Mouse (Mus musculus): ENCODE results near the gene Tmem255b. TPM values are rescaled to one million over a fixed set of nuclear protein-coding genes. Genes with fewer than 3 reads are reported as not detected.
A peak's percentile ranks its signal among the peaks of the same experiment; 100 is the strongest.

The Tmem255b gene
- polyA plus RNA-seq, 1 experiment from 2014 or later = 0.72 TPM

GRCm38 (mm10) chr8:13492198-13492995 is 57.4 kb downstream of the Tmem255b start:
- Histone ChIP-seq H3K27ac (replicated peaks) (no peak overlapping the region), H3K27me3 (peaks cover 17% of the 10 kb centered on the region), H3K4me2 (replicated peaks) (peak overlapping the region; percentile 91), H3K4me3 (replicated peaks) (no peak overlapping the region), H3K4me1 (peaks cover 40% of the 10 kb centered on the region), H3K9me3 (replicated peaks) (no peaks in the 10 kb centered on the region), H3K9ac (no peak overlapping the region), H3K36me3 (no peaks in the 10 kb centered on the region)
- 46% methylated on average over 9 of the region's 9 CpGs for WGBS
- peak; percentile 31; the same call in 1 of the 2 replicates for ATAC-seq (ENCODE audit: insufficient number of reproducible peaks, low FRiP score, low TSS enrichment, low read depth)

GRCm38 (mm10) chr8:13493011-13493410 is 58.0 kb downstream of the Tmem255b start:
- peak overlapping the region; percentile 61; the same call in 1 of the 2 replicates for H3K4me3 ChIP-seq (replicated peaks)
- peaks cover 40% of the 10 kb centered on the region for H3K4me1 ChIP-seq
- 47% methylated on average over 11 of the region's 11 CpGs for WGBS
- H3K9me3 ChIP-seq (replicated peaks) = no peaks in the 10 kb centered on the region
- H3K4me2 ChIP-seq (replicated peaks) = peak overlapping the region; percentile 91
- H3K36me3 ChIP-seq = no peaks in the 10 kb centered on the region
- H3K9ac ChIP-seq = no peak overlapping the region
- no peak overlapping the region for H3K27ac ChIP-seq (replicated peaks)
- H3K27me3 ChIP-seq = peaks cover 17% of the 10 kb centered on the region
- no peak for ATAC-seq (ENCODE audit: insufficient number of reproducible peaks, low FRiP score, low TSS enrichment, low read depth)

GRCm38 (mm10) chr8:13493858-13494631 is 59.1 kb downstream of the Tmem255b start, which contains the start of gene Gas6:
Gas6 (minus strand) TSS chr8:13494490.
- peak; percentile 48; the same call in 1 of the 2 replicates for ATAC-seq (ENCODE audit: insufficient number of reproducible peaks, low FRiP score, low TSS enrichment, low read depth)

GRCm38 (mm10) chr8:13501221-13501620 is 66.2 kb downstream of the Tmem255b start:
- Histone ChIP-seq H3K27ac (replicated peaks) (no peak overlapping the region), H3K27me3 (peaks cover 4% of the 10 kb centered on the region; the same call in 1 of the 2 replicates), H3K4me1 (no peaks in the 10 kb centered on the region), H3K9me3 (replicated peaks) (no peaks in the 10 kb centered on the region), H3K4me2 (replicated peaks) (no peak overlapping the region), H3K36me3 (no peaks in the 10 kb centered on the region), H3K4me3 (replicated peaks) (no peak overlapping the region), H3K9ac (no peak overlapping the region)
- WGBS = 83% methylated on average over 3 of the region's 3 CpGs
- ATAC-seq (ENCODE audit: insufficient number of reproducible peaks, low FRiP score, low TSS enrichment, low read depth) = no peak

More at GRCm38 (mm10) chr8:13493858-13494631, 59.1 kb downstream of the Tmem255b start, which contains the start of gene Gas6:
- H3K4me2 ChIP-seq (replicated peaks) = peak within 1 kb of the TSS; percentile 91
- no peaks in the 10 kb centered on the region for H3K36me3 ChIP-seq
- H3K9ac ChIP-seq = peak within 1 kb of the TSS; percentile 55
- peaks cover 17% of the 10 kb centered on the region for H3K27me3 ChIP-seq
- peak within 1 kb of the TSS; percentile 61 for H3K4me3 ChIP-seq (replicated peaks)
- 1% methylated on average over 64 of the region's 64 CpGs for WGBS
- no peak within 1 kb of the TSS for H3K27ac ChIP-seq (replicated peaks)
- H3K9me3 ChIP-seq (replicated peaks) = no peaks in the 10 kb centered on the region
- H3K4me1 ChIP-seq = peaks cover 40% of the 10 kb centered on the region

- peaks cover 4% of the 10 kb centered on the region; the same call in 1 of the 2 replicates for H3K27me3 ChIP-seq
- no peaks in the 10 kb centered on the region for H3K36me3 ChIP-seq
- 85% methylated on average over 8 of the region's 8 CpGs for WGBS
- H3K4me2 ChIP-seq (replicated peaks) = no peak overlapping the region
- H3K4me3 ChIP-seq (replicated peaks) = no peak overlapping the region
- ATAC-seq (ENCODE audit: insufficient number of reproducible peaks, low FRiP score, low TSS enrichment, low read depth) = no peak
- no peaks in the 10 kb centered on the region for H3K9me3 ChIP-seq (replicated peaks)
- H3K4me1 ChIP-seq = 0 out of 2 replicates have a peak, but pooled peaks cover 4% of the 10 kb centered on the region
- no peak overlapping the region for H3K27ac ChIP-seq (replicated peaks)
- no peak overlapping the region for H3K9ac ChIP-seq
These were observed 69.1 kb downstream of the Tmem255b start for GRCm38 (mm10) chr8:13503936-13504606.

- Histone ChIP-seq H3K4me3 (replicated peaks) (no peak overlapping the region), H3K4me1 (0 out of 2 replicates have a peak, but pooled peaks cover 4% of the 10 kb centered on the region), H3K27me3 (peaks cover 4% of the 10 kb centered on the region; the same call in 1 of the 2 replicates), H3K27ac (replicated peaks) (no peak overlapping the region), H3K4me2 (replicated peaks) (no peak overlapping the region), H3K9ac (no peak overlapping the region), H3K9me3 (replicated peaks) (no peaks in the 10 kb centered on the region), H3K36me3 (no peaks in the 10 kb centered on the region)
- no peak for ATAC-seq (ENCODE audit: insufficient number of reproducible peaks, low FRiP score, low TSS enrichment, low read depth)
These were observed 70.1 kb downstream of the Tmem255b start for GRCm38 (mm10) chr8:13504894-13505674.

- Histone ChIP-seq H3K4me1 (0 out of 2 replicates have a peak, but pooled peaks cover 4% of the 10 kb centered on the region), H3K36me3 (no peaks in the 10 kb centered on the region), H3K4me2 (replicated peaks) (no peak overlapping the region), H3K9me3 (replicated peaks) (no peaks in the 10 kb centered on the region), H3K4me3 (replicated peaks) (no peak overlapping the region), H3K9ac (no peak overlapping the region), H3K27me3 (peaks cover 4% of the 10 kb centered on the region; the same call in 1 of the 2 replicates), H3K27ac (replicated peaks) (no peak overlapping the region)
- ATAC-seq (ENCODE audit: insufficient number of reproducible peaks, low FRiP score, low TSS enrichment, low read depth) = no peak
- 39% methylated on average over 4 of the region's 4 CpGs for WGBS
These were observed 71.9 kb downstream of the Tmem255b start for GRCm38 (mm10) chr8:13506849-13507248.

DNA sequence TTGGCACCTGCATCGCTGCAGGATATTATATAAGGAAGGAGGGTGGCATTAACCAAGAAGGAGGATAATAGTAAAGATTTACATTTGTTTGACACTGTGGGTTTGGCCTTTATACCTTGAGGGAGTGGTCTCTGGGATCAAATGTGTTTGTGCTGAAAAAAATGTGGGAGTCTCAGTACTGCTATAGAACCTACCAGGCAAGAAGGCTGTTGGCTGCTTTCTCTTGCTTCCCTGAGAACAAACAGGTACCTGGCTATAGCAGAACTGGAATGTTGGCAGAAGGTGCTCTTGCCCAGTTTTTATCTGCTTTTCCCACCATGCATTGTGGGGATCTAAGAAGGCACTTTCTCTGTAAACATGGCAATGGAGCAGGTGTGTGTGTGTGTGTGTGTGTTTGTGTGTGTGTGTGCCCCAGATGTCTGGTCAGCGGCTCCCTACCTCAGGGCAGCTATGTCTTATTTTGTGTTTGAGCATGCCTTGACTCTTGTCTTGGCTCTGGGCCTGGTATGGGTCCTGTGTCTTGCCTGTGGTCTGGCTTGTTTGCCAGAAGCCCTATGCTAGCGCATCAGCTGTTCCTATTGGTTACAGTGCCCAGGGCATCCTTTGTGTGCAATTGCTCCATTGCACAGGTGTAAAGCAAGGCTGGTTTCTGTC is 72.4 kb downstream of the Tmem255b start:
- H3K9me3 ChIP-seq (replicated peaks) = no peaks in the 10 kb centered on the region
- no peak overlapping the region for H3K4me3 ChIP-seq (replicated peaks)
- H3K9ac ChIP-seq = no peak overlapping the region
- H3K27ac ChIP-seq (replicated peaks) = no peak overlapping the region
- H3K36me3 ChIP-seq = no peaks in the 10 kb centered on the region
- no peak for ATAC-seq (ENCODE audit: insufficient number of reproducible peaks, low FRiP score, low TSS enrichment, low read depth)
- 78% methylated on average over 3 of the region's 3 CpGs for WGBS
- 0 out of 2 replicates have a peak, but pooled peaks cover 4% of the 10 kb centered on the region for H3K4me1 ChIP-seq
- peaks cover 4% of the 10 kb centered on the region; the same call in 1 of the 2 replicates for H3K27me3 ChIP-seq
- no peak overlapping the region for H3K4me2 ChIP-seq (replicated peaks)

GRCm38 (mm10) chr8:13512016-13512415 is 77.0 kb downstream of the Tmem255b start:
- H3K9ac ChIP-seq = no peak overlapping the region
- 81% methylated on average over 5 of the region's 5 CpGs for WGBS
- H3K4me2 ChIP-seq (replicated peaks) = no peak overlapping the region
- no peaks in the 10 kb centered on the region for H3K27me3 ChIP-seq
- H3K4me3 ChIP-seq (replicated peaks) = no peak overlapping the region
- 0 out of 2 replicates have a peak, but pooled peaks cover 4% of the 10 kb centered on the region for H3K4me1 ChIP-seq
- no peak for ATAC-seq (ENCODE audit: insufficient number of reproducible peaks, low FRiP score, low TSS enrichment, low read depth)
- no peaks in the 10 kb centered on the region for H3K9me3 ChIP-seq (replicated peaks)
- no peak overlapping the region for H3K27ac ChIP-seq (replicated peaks)
- H3K36me3 ChIP-seq = no peaks in the 10 kb centered on the region

GRCm38 (mm10) chr8:13512677-13513076 is 77.7 kb downstream of the Tmem255b start:
- ATAC-seq (ENCODE audit: insufficient number of reproducible peaks, low FRiP score, low TSS enrichment, low read depth) = no peak
- no peak overlapping the region for H3K4me3 ChIP-seq (replicated peaks)
- H3K27me3 ChIP-seq = no peaks in the 10 kb centered on the region
- no peak overlapping the region for H3K9ac ChIP-seq
- no peaks in the 10 kb centered on the region for H3K9me3 ChIP-seq (replicated peaks)
- no peak overlapping the region for H3K4me2 ChIP-seq (replicated peaks)
- no peaks in the 10 kb centered on the region for H3K36me3 ChIP-seq
- WGBS = 68% methylated on average over 6 of the region's 6 CpGs
- 0 out of 2 replicates have a peak, but pooled peaks cover under 1% of the 10 kb centered on the region for H3K4me1 ChIP-seq
- H3K27ac ChIP-seq (replicated peaks) = no peak overlapping the region

Data from embryonic facial prominence, embryonic 15.5 days (tissue).